Mouse (Mus musculus) G1E (cell line): Measurements from ENCODE around the gene Siglece. TPM values are rescaled to one million over a fixed set of nuclear protein-coding genes. Genes with fewer than 3 reads are reported as not detected.
"Not testable (repeated sequence)": the region's sequence is repeated elsewhere in the genome, so short reads cannot be mapped to it uniquely, and the experiment has no call there.

Source experiments
- ATAC-seq: 2 replicates; pipeline ENCODE4 v1.8.0; 2016; ENCODE audit warnings: mild to moderate bottlenecking; ENCODE audit not compliant: insufficient number of reproducible peaks, poor library complexity, low FRiP score, severe bottlenecking; ENCODE audit errors: extremely low read depth
- DNase-seq: peaks from one replicate; pipeline ENCODE4 v3.0.0; 2012; ENCODE audit warnings: low spot score
- H3K27me3 ChIP-seq: 2 replicates; pipeline ENCODE4 v1.6.1; 2012; ENCODE audit warnings: mild to moderate bottlenecking, low read length, inconsistent platforms; ENCODE audit not compliant: insufficient read depth
- H3K36me3 ChIP-seq: replicated peaks from 2 replicates; pipeline ENCODE3; 2012; ENCODE audit warnings: mild to moderate bottlenecking, inconsistent platforms
- H3K4me1 ChIP-seq: 2 replicates; pipeline ENCODE4 v1.6.1; 2012; ENCODE audit warnings: low read depth, low read length, inconsistent platforms, mixed read lengths; ENCODE audit not compliant: insufficient read depth
- H3K4me3 ChIP-seq: 2 replicates; pipeline ENCODE4 v1.5.1; 2012; ENCODE audit warnings: low read depth, mild to moderate bottlenecking, inconsistent platforms, low read length, moderate library complexity, mixed read lengths
- H3K9me3 ChIP-seq: replicated peaks from 2 replicates; pipeline ENCODE4 v1.6.1; 2012; ENCODE audit warnings: inconsistent platforms
- CTCF ChIP-seq: IDR thresholded peaks from 2 replicates; pipeline ENCODE4 v1.5.1; 2012; ENCODE audit warnings: low read depth, low read length, inconsistent platforms, mixed read lengths
- GATA1 ChIP-seq: IDR thresholded peaks from 2 replicates; pipeline ENCODE4 v1.6.1; 2012; ENCODE audit warnings: borderline replicate concordance, low read length, inconsistent platforms, mixed read lengths
- GATA2 ChIP-seq: IDR thresholded peaks from 2 replicates; pipeline ENCODE4 v1.6.1; 2012; ENCODE audit warnings: low read depth, low read length, inconsistent platforms, borderline replicate concordance
- POLR2AphosphoS5 ChIP-seq: IDR thresholded peaks from 2 replicates; pipeline ENCODE4 v1.6.1; 2012; ENCODE audit warnings: low read depth, low read length, inconsistent platforms; ENCODE audit not compliant: insufficient replicate concordance
- TAL1 ChIP-seq: conservative IDR thresholded peaks from 2 replicates; pipeline ENCODE4 v1.6.1; 2012; ENCODE audit warnings: low read depth, low read length, inconsistent platforms, mixed read lengths
- polyA plus RNA-seq: library from polyadenylated mRNA; stranded (reverse); fragments of >175 nt; gene quantifications from 2 replicates; pipeline ENCODE4 v1.2.3, GENCODE M21; 2012
- total RNA-seq, 2 experiments: library from RNA; stranded (forward) in 1 of 2; stranded (reverse) in 1 of 2; fragments of 200-1000 nt in 1 of 2; fragments of >200 nt in 1 of 2; fragmentation: Nextera tagmentation in 1 of 2; gene quantifications; 2 replicates each; pipeline ENCODE4 v1.2.3; 2014 to 2017

Gene Siglece
- total RNA-seq (2014; fragmentation: Nextera tagmentation) (1.2 TPM in 1 of 2 replicates, not detected in the other), total RNA-seq (2017) (0.05 TPM in 1 of 2 replicates, not detected in the other), polyA plus RNA-seq (not detected in 2 replicates)

DNA sequence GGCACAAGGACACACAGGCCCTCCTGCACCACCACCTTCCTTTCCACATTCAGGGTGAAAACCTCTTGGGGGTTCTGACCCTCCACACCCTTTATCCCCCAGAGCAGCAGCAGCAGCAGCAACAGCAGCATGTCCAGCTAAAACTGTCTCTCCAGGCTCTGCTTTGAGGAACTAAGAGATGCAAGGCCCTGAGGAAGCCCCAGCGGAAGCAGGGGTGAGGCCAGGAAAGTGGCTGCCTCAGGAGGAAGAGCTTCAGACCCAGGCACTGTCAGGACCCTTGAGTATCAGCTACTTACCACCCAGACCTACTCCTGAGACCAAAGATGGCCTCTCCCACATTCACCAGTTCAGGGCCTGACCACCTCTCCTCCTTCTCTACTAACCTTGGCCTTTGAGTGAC lies at the start of gene Siglece:
TSS of gene Siglece (minus strand) at position 160 of the 400 bp plus-strand sequence.
- DNase-seq (no peak), ATAC-seq (no peak)
- Histone ChIP-seq H3K27me3 (peaks cover 19% of the 10 kb centered on the region), H3K4me3 (no peak within 1 kb of the TSS), H3K36me3 (no peaks in the 10 kb centered on the region), H3K4me1 (no peaks in the 10 kb centered on the region), H3K9me3 (no peaks in the 10 kb centered on the region)
- TF ChIP-seq TAL1 (no peak), GATA1 (no peak)

DNA sequence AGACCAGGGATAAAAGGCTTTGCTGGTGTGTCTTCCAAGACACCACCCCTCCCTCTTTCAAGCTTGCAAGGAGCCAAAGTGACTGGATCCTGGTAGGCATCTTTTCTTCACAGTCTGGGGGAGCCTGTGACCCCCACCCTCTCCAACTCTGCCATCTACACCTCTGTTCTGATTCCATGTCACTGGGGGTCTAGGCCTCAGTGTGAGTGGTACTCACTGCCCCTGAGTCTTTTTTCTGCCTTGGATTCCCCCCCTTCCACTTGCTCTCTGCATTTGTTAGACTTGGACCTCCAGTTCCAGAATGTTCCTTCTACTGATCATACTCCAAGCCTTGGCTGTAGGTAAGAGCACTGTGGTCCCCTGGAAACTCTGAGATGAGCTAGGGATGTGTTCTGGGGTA lies 30.2 kb upstream of the Siglece start, which contains the start of gene Klk14:
TSS of gene Klk14 (plus strand) at position 301 of the 400 bp plus-strand sequence.
- H3K27me3 ChIP-seq: no peaks in the 10 kb centered on the region
- H3K4me3 ChIP-seq: no peak within 1 kb of the TSS
- no peaks in the 10 kb centered on the region for H3K36me3 ChIP-seq
- no peaks in the 10 kb centered on the region for H3K9me3 ChIP-seq
- H3K4me1 ChIP-seq: no peaks in the 10 kb centered on the region
- no peak for ATAC-seq
- no peak for TF ChIP-seq TAL1
- TF ChIP-seq GATA2: no peak
- TF ChIP-seq CTCF: no peak
- TF ChIP-seq GATA1: no peak
- no peak for TF ChIP-seq POLR2AphosphoS5
- no peak for DNase-seq

GRCm38 (mm10) chr7:43685088-43685487 lies 25.1 kb upstream of the Siglece start:
- DNase-seq: no peak
- H3K4me3 ChIP-seq: no peak overlapping the region
- no peak for TF ChIP-seq TAL1
- no peak for TF ChIP-seq GATA1
- TF ChIP-seq GATA2: no peak
- no peak for TF ChIP-seq CTCF
- TF ChIP-seq POLR2AphosphoS5: no peak
- no peaks in the 10 kb centered on the region for H3K36me3 ChIP-seq
- H3K9me3 ChIP-seq: no peaks in the 10 kb centered on the region
- H3K4me1 ChIP-seq: no peaks in the 10 kb centered on the region
- peaks cover 2% of the 10 kb centered on the region; the same call in 1 of the 2 replicates for H3K27me3 ChIP-seq
- no peak for ATAC-seq

DNA sequence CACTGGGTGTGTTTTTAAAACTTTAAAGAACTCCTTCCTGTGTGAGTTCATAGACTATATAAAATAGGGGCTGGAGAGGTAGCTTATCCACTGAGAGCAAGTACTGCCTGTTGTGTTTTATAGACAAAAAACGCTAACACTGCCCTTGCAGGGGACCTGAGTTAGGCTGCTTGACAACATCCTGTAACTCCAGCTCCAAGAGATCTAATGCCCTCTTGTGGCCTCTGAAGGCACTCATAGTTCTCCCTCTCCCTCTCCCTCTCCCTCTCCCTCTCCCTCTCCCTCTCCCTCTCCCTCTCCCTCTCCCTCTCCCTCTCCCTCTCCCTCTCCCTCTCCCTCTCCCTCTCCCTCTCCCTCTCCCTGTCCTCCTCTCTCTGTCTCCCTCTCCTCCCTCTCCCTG lies 22.6 kb upstream of the Siglece start:
- H3K36me3 ChIP-seq: peaks cover 11% of the 10 kb centered on the region
- H3K9me3 ChIP-seq, H3K4me3 ChIP-seq, ATAC-seq, H3K27me3 ChIP-seq, DNase-seq, H3K4me1 ChIP-seq: not testable (repeated sequence)

GRCm38 (mm10) chr7:43680960-43681359 lies 21.0 kb upstream of the Siglece start:
- DNase-seq: peak; percentile 40
- 0 out of 2 replicates have a peak, but pooled peaks cover 5% of the 10 kb centered on the region for H3K9me3 ChIP-seq
- TF ChIP-seq POLR2AphosphoS5 (no peak), CTCF (peak; percentile 67)
- H3K27me3 ChIP-seq: peaks cover 2% of the 10 kb centered on the region; the same call in 1 of the 2 replicates
- H3K36me3 ChIP-seq: peaks cover 26% of the 10 kb centered on the region
- ATAC-seq: no peak
- no peaks in the 10 kb centered on the region for H3K4me1 ChIP-seq
- no peak overlapping the region for H3K4me3 ChIP-seq

- Histone ChIP-seq H3K9me3 (0 out of 2 replicates have a peak, but pooled peaks cover 5% of the 10 kb centered on the region), H3K27me3 (no peaks in the 10 kb centered on the region), H3K4me1 (peaks cover 8% of the 10 kb centered on the region), H3K4me3 (no peak overlapping the region), H3K36me3 (peaks cover 49% of the 10 kb centered on the region)
- DNase-seq (no peak), ATAC-seq (0 out of 2 replicates have a peak, but pooled peaks have one; percentile 36)
- TF ChIP-seq CTCF (peak; percentile 72), TAL1 (no peak)
These were observed 18.6 kb upstream of the Siglece start for GRCm38 (mm10) chr7:43678517-43678916.

- Histone ChIP-seq H3K9me3 (0 out of 2 replicates have a peak, but pooled peaks cover 5% of the 10 kb centered on the region), H3K27me3 (no peaks in the 10 kb centered on the region), H3K4me1 (peaks cover 27% of the 10 kb centered on the region), H3K4me3 (no peak overlapping the region; the same call in 1 of the 2 replicates), H3K36me3 (peaks cover 52% of the 10 kb centered on the region)
- ATAC-seq (no peak), DNase-seq (no peak)
- TF ChIP-seq CTCF (no peak), POLR2AphosphoS5 (no peak), GATA1 (no peak), GATA2 (no peak), TAL1 (no peak)
These were observed 15.1 kb upstream of the Siglece start for GRCm38 (mm10) chr7:43675091-43675490.
